Mouse (Mus musculus): ENCODE results near the gene Heatr3.

Gene Heatr3

DNA sequence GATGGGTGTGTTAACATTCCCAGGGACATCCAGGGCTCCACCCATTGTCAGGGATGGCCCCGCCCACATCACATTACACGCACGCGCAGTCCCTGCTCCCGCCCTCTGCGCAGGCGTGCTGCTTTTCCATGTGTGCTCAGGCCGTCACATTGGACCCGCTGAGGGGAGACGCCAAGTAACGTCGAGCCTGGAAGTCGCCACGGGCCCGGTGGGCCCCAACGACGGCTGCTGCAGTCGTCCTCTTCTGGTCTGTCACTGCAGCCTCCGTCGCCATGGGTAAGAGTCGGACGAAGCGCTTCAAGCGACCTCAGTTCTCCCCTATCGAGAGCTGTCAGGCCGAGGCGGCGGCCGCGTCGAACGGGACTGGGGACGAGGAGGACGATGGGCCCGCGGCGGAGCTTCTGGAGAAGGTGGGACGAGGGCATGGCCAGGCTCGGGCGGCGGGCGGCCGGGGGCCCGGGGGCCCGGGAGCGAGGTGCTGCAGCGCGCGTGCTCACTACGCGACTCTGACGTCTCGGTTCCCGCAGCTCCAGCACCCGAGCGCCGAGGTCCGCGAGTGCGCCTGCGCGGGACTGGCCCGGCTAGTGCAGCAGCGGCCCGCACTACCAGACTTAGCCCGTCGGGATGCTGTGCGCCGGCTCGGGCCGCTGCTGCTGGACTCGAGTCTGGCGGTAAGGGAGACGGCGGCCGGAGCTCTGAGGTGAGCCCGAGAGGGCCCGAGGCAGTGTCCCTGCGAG is at the start of gene Heatr3:
Gene Heatr3 (plus strand): TSS at position 108 of the 737 bp plus-strand sequence.
- DNase-seq (ENCODE audit: low read depth, low spot score), result peak; percentile 89

DNA sequence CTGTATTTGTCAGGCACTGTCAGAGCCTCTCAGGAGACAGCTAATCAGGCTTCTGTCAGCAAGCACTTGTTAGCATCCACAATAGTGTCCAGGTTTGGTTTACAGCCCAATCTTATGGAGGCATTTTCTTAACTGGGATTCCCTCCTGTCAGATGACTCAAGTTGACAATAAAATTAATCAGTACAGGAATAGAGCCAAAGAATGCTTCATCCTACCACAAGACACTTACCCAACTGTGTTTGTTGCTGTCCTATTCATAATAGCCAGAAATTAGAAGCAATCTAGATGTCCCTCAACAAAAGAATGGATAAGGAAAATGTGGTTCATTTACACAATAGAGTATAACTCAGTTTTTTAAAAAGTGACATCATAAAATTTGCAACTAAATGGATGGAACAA is 49.6 kb upstream of the Heatr3 start:
- no peak for DNase-seq (ENCODE audit: low read depth, low spot score)

DNA sequence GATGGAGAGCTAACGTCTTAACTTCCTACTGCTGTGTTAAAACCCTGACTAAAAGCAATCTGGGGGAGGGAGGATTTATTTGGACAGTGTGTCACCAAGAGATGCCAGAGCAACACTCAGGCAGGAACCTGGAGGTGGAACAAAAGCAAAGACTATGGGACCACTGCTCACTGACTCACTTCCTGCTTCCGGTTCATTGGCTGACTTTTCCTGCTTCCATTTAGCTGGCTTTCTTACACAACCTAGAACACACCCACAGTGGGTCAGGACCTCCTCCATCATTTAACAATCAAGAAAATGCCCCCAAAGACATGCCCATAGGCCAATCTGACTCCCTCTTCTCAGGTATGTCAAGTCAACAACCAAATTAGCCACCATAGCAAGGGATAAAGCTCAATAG is 46.0 kb upstream of the Heatr3 start:
- no peak for DNase-seq (ENCODE audit: low read depth, low spot score)

DNA sequence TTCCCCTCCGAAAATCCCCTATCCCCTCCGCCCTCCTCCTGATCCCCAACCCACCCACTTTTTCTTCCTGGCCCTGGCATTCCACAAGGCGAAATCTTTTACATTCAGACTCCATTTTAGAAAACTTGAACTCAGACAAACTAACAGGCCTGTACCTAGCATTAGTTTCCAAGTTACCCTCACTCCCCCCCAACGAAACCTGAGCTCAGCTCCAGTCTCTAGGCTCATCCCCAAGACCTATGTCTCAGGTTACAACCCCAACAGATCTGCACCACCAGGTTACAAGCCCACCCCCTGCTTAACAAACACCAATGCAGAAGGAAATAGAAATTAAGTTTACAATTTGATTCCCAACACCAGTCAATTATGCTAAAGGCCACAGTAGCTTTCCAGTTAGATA is 44.3 kb upstream of the Heatr3 start:
- DNase-seq (ENCODE audit: low read depth, low spot score), result no peak

DNA sequence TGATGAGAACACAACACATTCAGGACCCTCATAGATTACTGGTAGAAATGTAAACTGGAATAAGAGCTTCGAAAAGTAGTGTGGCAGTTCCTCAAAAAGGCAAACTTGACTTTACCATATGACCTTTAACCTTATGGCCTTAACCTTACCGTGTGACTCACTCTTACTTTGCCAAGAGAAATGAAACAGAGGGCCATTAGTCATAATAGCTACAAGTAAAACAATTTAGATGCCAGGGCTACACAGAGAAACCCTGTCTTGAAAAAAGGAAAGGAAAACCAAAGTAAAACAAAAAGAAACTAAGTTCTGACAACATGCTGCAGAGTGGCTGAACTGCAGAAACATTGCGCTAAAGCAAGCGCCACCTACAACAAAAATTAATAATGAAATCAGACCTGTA is 38.8 kb upstream of the Heatr3 start:
- no peak for DNase-seq (ENCODE audit: low read depth, low spot score)

DNA sequence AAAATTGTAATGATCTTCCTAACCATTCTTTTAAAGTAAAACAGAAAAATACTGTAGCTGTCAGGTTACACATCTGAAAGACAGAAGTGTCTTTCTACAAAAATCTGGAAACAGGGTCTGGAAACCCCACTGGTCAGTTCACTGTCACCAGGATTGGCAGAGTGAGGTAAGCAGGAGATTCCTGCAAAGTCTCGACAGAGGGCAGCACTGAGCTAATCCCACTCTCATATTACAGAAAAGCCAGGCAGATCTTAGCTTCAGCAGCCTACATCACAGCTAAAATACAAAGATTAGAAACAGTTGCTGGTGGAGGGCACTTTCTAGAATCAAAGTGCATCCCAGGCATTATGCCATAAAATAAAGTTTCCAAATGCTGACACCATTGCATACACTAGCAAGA is 38.1 kb upstream of the Heatr3 start:
- no peak for DNase-seq (ENCODE audit: low read depth, low spot score)

DNA sequence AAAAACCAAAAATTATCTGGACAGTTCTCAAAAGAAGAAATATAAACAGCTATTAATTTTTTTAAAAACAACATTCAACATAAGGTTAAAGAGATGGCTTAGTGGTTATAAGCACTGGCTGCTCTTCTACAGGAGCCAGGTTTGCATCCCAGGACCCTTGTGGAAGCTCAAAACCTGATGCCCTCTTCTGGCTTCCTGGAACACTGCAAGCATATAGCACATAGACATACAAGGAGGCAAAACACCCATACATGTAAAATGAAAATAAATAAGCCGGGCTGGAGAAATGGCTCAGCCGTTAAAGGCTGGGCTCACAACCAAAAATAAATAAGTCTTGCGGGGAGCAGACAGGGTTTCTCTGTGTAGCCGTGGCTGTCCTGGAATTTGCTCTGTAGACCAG is 28.4 kb upstream of the Heatr3 start:
- no peak for DNase-seq (ENCODE audit: low read depth, low spot score)

DNA sequence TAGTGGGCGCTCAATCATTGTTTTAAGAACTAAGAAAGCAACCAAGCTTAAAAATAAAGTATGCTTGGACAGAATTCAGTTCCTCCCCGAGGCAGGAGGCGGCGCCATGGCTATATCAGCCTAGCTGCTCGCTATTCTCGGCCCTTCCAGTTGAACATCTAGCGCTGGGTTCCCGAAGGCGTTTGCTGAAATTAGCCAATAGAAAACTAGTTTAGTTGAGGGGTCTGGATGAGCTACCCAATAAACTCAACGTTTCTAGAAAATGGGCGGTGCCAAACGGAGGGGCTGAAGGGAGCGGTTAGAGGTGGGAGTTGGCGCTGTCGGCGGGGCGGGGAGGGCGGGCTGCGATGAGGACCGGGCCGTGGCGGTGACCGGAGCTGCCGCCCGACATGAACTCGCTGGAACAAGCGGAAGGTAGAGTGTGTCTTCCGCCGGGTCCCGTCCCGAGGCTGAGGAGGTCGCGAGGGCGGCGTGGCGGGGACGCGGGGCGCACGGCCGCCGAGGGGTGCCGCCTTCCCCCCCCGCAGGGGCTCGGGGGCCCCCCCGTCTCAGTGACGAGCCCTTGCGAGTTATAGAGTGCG is 19.1 kb upstream of the Heatr3 start, which contains the start of gene Cnep1r1:
Gene Cnep1r1 (plus strand): TSS at position 314 of the 581 bp plus-strand sequence.
- DNase-seq (ENCODE audit: low read depth, low spot score), result peak; percentile 95

DNA sequence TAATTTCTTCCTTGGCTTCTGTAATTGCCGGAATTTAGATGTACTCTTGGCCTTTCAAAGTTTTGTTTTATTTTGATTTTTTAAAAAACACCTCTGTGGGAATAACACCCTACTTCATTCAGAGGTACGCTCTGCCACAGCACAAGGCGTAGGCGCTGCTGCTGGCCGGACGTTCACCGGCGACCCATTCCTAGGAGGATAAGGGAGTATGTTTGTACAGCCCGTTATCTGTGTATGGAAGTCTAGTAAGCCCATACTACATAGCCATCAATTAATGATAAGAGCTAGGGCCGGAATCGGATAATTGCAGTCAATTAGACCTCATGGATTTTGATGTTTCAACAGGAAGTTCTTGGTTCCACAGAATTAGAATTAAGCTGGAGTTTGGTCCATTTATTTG is 18.6 kb upstream of the Heatr3 start:
- no peak for DNase-seq (ENCODE audit: low read depth, low spot score)

DNA sequence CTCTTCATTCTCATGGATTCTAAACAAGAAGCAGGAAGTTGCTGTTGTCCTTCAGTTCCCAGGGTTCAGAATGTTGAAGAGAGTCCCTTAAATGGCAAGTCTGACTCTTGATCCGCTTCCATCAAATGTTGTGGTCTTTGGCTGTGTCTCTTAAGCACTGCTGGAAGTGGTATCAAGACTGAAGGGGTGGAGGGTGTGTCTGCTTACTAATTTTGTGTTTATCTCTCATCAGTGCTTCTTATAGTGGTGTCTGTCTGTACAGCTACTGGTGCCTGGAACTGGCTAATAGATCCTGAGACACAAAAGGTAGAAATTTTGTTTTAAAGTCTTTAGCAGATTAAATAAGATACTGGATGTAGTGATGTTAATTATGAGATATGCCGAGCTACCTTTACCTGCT is 12.8 kb upstream of the Heatr3 start:
- no peak for DNase-seq (ENCODE audit: low read depth, low spot score)

DNA sequence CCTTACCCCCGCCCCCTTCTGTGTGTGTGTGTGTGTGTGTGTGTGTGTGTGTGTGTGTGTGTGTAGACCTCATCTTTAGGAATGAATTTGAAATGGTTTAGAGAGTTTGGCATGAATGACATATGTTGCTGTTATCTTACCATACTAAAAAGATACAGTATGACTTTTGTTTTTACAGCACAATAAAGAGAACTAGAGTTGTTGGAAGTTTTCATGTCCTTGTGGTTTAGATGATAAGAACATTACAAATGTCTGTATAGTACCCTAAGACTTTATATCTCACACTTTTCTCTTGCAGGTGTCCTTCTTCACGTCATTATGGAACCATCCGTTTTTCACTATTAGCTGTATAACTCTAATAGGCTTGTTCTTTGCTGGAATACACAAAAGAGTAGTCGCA is 8.3 kb upstream of the Heatr3 start:
- no peak for DNase-seq (ENCODE audit: low read depth, low spot score)

DNA sequence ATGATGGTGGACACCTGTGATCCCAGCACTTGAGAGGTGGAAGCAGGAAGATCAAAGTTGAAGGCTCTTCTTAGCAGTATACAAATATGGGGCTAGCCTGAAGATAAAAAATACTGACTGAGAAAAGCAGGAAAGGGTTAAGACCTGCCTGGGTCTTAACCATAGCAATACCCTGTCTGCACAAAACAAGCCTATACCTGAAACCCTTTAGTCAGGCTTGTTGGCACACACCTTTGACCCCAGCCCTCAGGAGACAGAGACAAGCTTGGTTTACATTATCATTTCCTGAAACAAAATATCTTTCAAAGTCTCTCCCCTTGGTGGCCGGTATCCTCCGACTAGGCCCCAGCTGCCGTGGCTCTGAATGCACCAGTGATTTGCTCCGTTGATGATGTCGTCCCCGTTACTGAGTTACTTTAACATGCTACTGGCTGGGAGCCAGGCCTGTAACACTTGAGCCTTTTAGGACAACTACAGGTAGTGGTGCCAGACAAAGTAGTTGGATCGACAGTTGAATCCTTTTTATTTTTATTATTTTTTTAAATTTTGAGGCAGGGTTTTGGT is 6.8 kb upstream of the Heatr3 start:
- DNase-seq (ENCODE audit: low read depth, low spot score), result no peak

DNA sequence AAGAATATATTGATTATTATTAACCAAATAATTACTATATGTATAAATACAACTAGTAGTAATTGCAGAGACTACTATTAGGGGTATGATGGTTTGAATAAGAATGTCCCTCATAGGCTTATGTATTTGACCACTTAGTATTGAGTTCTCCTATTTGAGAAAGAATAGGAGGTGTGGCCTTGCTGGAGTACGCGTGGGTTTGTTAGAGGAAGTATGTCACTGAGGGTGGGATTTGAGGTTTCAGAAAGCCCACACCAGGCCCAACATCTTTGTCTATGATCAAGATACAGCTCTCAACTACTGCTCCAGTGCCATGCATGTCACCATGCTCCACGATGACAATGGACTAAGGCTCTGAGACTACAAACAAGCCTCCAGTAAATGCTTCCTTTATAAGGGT is 1.6 kb downstream of the Heatr3 start:
- no peak for DNase-seq (ENCODE audit: low read depth, low spot score)

DNA sequence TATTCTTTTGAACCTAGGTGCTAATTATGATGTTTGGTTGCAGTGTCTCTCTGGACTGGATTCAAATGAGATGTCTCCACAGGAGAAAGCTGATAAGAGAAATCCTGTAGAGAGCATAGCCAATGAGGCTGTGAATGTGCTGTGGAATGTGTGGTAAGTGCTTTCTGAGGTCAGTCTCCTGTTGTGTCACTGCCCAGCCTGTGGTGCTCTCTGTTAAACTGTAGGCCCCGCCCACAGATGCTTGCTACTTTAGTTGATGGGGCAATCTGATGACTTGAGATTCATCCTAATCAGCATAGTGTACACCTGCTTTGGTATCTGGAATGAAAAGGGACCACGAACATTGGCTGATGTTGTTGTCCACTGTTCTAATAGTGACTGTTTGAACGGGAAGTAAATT is 4.0 kb downstream of the Heatr3 start:
- DNase-seq (ENCODE audit: low read depth, low spot score), result no peak

DNA sequence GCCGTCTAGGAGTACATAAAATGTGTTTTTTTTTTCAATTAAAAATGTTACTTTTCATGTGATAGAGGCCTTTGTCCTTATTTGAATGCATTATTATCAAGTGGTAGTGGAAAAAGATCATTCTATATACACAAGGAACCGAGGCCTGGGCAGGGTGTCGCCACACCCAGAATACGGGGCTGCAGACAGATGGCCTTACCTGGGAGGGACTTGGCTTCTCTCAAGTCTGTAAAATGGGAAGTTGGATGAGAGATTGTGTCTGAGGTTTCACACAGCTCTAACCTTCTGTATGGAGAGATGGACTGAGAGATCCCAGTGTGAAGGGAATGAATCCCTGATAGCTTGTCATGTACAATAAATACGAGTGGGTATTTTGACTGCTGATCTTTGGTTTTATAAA is 6.4 kb downstream of the Heatr3 start:
- DNase-seq (ENCODE audit: low read depth, low spot score), result no peak

DNA sequence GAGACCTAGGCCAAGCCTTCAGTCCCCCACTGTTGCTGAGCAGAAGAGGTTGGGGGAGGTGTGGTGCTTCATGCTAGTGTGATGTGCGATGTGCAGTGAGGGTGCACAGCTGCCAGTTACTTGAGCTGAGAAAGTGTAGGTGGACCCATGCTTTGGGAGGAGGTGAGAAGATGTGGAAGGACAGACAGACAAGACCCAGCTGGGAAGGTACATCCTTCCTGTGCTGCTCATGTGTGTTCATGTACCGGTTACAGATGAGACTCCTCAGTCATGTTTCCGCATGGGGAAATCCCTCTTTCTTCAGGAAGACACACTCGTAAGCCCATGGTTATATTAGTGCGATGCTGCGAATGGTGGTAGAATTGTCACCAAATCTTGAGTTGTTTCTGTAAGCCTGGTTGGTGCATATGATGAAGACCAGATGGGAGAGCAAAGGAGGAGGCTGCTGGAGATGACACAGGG is 13.3 kb downstream of the Heatr3 start:
- DNase-seq (ENCODE audit: low read depth, low spot score), result no peak

DNA sequence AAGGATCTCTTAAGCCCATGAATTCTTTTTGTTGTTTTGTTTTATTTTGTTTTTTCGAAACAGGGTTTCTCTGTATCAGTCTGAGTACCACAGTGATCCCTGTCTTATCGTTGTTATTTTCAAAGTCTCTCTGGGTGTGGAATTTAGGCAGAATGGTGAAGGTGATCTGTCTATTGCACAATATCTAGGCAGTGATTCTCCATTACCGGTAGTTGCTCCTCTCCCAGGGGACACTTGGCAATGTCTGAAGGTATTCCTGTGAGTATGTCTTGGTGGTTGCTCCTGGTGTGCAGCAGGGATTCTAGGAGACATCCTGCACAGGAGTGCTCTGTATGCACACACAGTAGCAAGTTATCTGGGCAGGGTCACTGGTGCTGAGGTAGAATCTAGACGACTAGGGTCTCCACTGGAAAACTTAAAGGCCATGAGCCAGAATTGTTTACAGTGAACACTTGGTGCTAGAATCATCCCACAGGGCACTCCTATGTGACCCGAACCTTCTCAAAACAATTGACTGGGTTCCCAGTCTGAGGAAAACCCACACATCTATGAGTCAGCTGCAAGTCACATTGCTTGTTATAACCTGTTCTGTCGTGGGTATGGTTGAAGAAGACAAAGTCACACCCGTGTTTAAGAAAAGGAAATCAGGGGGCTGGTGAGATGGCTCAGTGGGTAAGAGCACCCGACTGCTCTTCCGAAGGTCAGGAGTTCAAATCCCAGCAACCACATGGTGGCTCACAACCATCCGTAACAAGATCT is 22.8 kb downstream of the Heatr3 start:
- DNase-seq (ENCODE audit: low read depth, low spot score), result no peak

DNA sequence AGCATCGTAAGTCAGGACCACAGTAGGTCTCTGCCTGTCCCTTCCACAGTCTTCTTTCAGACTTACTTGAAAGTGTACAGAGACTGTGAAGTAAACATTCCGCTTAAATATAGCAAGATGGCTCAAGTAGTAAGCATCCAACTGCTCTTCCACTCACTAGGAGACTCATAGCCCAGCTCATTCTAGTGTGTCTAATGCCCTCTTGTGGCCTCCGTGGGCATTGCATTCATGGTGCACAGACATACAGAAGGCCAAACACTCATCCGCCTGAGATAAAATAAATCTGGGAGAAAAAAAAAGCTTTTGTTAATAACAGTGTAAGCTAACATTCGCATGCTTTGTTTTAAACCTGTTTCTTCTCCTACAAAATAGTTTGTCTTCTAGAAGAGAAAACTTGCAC is 23.8 kb downstream of the Heatr3 start:
- DNase-seq (ENCODE audit: low read depth, low spot score), result peak; percentile 10

DNA sequence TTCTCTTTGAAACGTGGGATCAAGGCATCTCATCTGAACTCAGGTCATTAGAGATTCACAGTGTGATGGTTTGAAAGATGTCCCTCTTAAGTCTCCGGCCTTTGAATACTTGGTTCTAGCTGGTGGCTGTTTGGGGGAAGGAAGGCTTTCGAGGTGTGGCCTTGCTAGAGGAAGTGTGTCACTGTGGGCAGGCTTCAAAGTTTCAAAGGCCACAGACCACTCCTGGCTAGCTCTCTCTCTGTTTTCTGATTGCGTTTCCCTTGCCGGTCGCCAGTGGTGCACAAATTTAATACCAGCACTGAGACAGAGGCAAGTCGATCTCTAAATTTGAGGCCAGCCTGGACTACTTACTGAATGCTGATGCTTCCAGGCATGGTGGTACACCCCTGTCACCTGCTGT is 37.6 kb downstream of the Heatr3 start:
- no peak for DNase-seq (ENCODE audit: low read depth, low spot score)

DNA sequence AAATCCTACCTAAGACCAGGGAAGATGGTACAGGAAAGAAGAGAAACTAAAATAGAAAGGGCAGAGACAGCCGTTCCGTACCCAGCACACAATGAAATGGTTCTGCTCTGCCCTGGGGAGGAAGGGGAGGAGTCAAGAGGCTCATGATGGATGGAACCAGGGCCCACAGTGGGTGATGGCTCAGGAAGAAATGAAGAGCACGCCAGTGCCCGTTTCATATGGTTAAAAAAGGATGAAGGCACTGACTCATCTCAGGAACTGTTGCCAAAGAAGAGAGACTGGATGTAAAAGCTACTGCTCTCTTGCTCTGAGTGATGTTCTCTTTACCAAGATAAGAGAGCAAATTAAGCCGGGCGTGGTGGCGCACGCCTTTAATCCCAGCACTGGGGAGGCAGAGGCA is 39.6 kb downstream of the Heatr3 start:
- no peak for DNase-seq (ENCODE audit: low read depth, low spot score)

DNA sequence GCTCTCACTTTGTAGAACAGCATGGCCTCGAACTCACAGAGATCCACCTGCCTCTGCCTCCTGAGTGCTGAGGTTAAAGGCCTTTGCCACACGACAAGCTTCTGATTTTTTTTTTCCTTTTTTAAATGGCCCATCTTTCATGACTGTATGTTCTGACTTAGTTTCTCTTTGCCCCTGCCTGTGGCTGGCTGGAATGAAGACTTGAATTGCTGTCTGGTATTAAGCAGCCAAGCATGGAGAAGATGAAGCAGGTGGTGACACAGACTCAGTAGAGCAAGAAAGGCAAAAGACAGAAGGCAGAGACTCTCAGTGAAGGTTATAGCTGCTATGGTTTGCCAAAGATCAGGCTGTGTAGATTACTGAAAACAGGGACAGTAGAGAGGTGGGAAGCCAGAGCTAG is 45.5 kb downstream of the Heatr3 start:
- DNase-seq (ENCODE audit: low read depth, low spot score), result no peak

DNA sequence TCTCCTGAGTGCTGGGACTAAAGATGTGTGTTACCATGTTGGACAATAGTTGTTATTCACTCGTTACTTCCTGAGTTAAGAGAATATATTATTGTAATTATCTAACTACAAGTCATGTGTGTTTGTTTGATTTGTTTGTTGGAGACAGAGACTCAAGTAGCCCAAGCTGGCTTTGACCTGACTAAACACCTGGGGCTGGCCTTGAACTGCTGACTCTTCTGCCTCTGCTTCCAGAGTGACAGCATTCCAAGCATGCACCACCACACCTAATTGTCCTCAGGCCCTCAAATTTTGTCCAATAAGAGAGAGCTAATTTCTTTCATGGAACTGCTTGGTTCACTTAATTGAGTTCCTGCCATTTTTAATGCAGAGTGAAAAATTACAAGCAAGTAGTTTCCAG is 47.3 kb downstream of the Heatr3 start:
- DNase-seq (ENCODE audit: low read depth, low spot score), result no peak

Measured in brain, embryonic 18.5 days (tissue).